Mouse (Mus musculus): ENCODE measurements at regions not wholly inside any gene's neighbourhood (a gene's known extent, or its start where the extent isn't known, plus 50 kb on each side); places are given as distances from the start of the nearest gene placed in this dataset.

GRCm38 (mm10) chr16:90571107-90571506 lies 156.1 kb downstream of the Mis18a start:
- Histone ChIP-seq H3K27ac (ENCODE audit: insufficient read depth, low read length) (peak overlapping the region; percentile 9; the same call in 1 of the 2 replicates), H3K4me1 (ENCODE audit: control insufficient read depth, insufficient read depth, low read length) (no peaks in the 10 kb centered on the region), H3K4me3 (ENCODE audit: insufficient read depth, low read length) (no peak overlapping the region)
- no peak for TF ChIP-seq CTCF (IDR thresholded peaks at IDR 0.05; ENCODE audit: extremely low read depth, insufficient read depth, low read length)
- TF ChIP-seq POLR2A (IDR thresholded peaks at IDR 0.05; ENCODE audit: extremely low read depth, insufficient read depth, low read length) = no peak

- Histone ChIP-seq H3K4me1 (ENCODE audit: control insufficient read depth, insufficient read depth, low read length) (no peaks in the 10 kb centered on the region), H3K4me3 (ENCODE audit: insufficient read depth, low read length) (no peak overlapping the region), H3K27ac (ENCODE audit: insufficient read depth, low read length) (no peak overlapping the region)
- TF ChIP-seq CTCF (IDR thresholded peaks at IDR 0.05; ENCODE audit: extremely low read depth, insufficient read depth, low read length) = no peak
- no peak for TF ChIP-seq POLR2A (IDR thresholded peaks at IDR 0.05; ENCODE audit: extremely low read depth, insufficient read depth, low read length)
Measured at GRCm38 (mm10) chr16:90569826-90570225, 157.4 kb downstream of the Mis18a start.

- Histone ChIP-seq H3K27ac (ENCODE audit: insufficient read depth, low read length) (no peak overlapping the region), H3K4me1 (ENCODE audit: control insufficient read depth, insufficient read depth, low read length) (no peaks in the 10 kb centered on the region), H3K4me3 (ENCODE audit: insufficient read depth, low read length) (no peak overlapping the region)
- TF ChIP-seq POLR2A (IDR thresholded peaks at IDR 0.05; ENCODE audit: extremely low read depth, insufficient read depth, low read length) (no peak), CTCF (IDR thresholded peaks at IDR 0.05; ENCODE audit: extremely low read depth, insufficient read depth, low read length) (no peak)
Measured at GRCm38 (mm10) chr16:90565182-90565581, 162.0 kb downstream of the Mis18a start.

- H3K4me1 ChIP-seq (ENCODE audit: control insufficient read depth, insufficient read depth, low read length) = peaks cover 2% of the 10 kb centered on the region; the same call in 1 of the 2 replicates
- no peak overlapping the region for H3K27ac ChIP-seq (ENCODE audit: insufficient read depth, low read length)
- H3K4me3 ChIP-seq (ENCODE audit: insufficient read depth, low read length) = no peak overlapping the region
- TF ChIP-seq POLR2A (IDR thresholded peaks at IDR 0.05; ENCODE audit: extremely low read depth, insufficient read depth, low read length) (no peak), CTCF (IDR thresholded peaks at IDR 0.05; ENCODE audit: extremely low read depth, insufficient read depth, low read length) (no peak)
Measured at GRCm38 (mm10) chr16:90553120-90553519, 167.3 kb downstream of the Hunk start.

- TF ChIP-seq POLR2A (IDR thresholded peaks at IDR 0.05; ENCODE audit: extremely low read depth, insufficient read depth, low read length) (no peak), CTCF (IDR thresholded peaks at IDR 0.05; ENCODE audit: extremely low read depth, insufficient read depth, low read length) (no peak)
Measured at GRCm38 (mm10) chr16:90551041-90551440, 165.2 kb downstream of the Hunk start.

GRCm38 (mm10) chr16:90550058-90550795 lies 164.4 kb downstream of the Hunk start:
- H3K4me1 ChIP-seq (ENCODE audit: control insufficient read depth, insufficient read depth, low read length) = peaks cover 2% of the 10 kb centered on the region; the same call in 1 of the 2 replicates
- no peak for TF ChIP-seq CTCF (IDR thresholded peaks at IDR 0.05; ENCODE audit: extremely low read depth, insufficient read depth, low read length)
- no peak for TF ChIP-seq POLR2A (IDR thresholded peaks at IDR 0.05; ENCODE audit: extremely low read depth, insufficient read depth, low read length)
- H3K4me3 ChIP-seq (ENCODE audit: insufficient read depth, low read length) = no peak overlapping the region
- no peak overlapping the region for H3K27ac ChIP-seq (ENCODE audit: insufficient read depth, low read length)

More at GRCm38 (mm10) chr16:90551041-90551440, 165.2 kb downstream of the Hunk start:
- peaks cover 2% of the 10 kb centered on the region; the same call in 1 of the 2 replicates for H3K4me1 ChIP-seq (ENCODE audit: control insufficient read depth, insufficient read depth, low read length)
- H3K27ac ChIP-seq (ENCODE audit: insufficient read depth, low read length) = no peak overlapping the region
- no peak overlapping the region for H3K4me3 ChIP-seq (ENCODE audit: insufficient read depth, low read length)
